Mouse (Mus musculus) G1E (cell line): ENCODE results near the gene Iffo2. TPM values are rescaled to one million over a fixed set of nuclear protein-coding genes. Genes with fewer than 3 reads are reported as not detected.

Source experiments
- ATAC-seq: 2 replicates; pipeline ENCODE4 v1.8.0; 2016; ENCODE audit warnings: mild to moderate bottlenecking; ENCODE audit not compliant: insufficient number of reproducible peaks, poor library complexity, low FRiP score, severe bottlenecking; ENCODE audit errors: extremely low read depth
- DNase-seq: peaks from one replicate; pipeline ENCODE4 v3.0.0; 2012; ENCODE audit warnings: low spot score
- H3K27me3 ChIP-seq: 2 replicates; pipeline ENCODE4 v1.6.1; 2012; ENCODE audit warnings: mild to moderate bottlenecking, low read length, inconsistent platforms; ENCODE audit not compliant: insufficient read depth
- H3K36me3 ChIP-seq: replicated peaks from 2 replicates; pipeline ENCODE3; 2012; ENCODE audit warnings: mild to moderate bottlenecking, inconsistent platforms
- H3K4me1 ChIP-seq: 2 replicates; pipeline ENCODE4 v1.6.1; 2012; ENCODE audit warnings: low read depth, low read length, inconsistent platforms, mixed read lengths; ENCODE audit not compliant: insufficient read depth
- H3K4me3 ChIP-seq: 2 replicates; pipeline ENCODE4 v1.5.1; 2012; ENCODE audit warnings: low read depth, mild to moderate bottlenecking, inconsistent platforms, low read length, moderate library complexity, mixed read lengths
- H3K9me3 ChIP-seq: replicated peaks from 2 replicates; pipeline ENCODE4 v1.6.1; 2012; ENCODE audit warnings: inconsistent platforms
- CTCF ChIP-seq: IDR thresholded peaks from 2 replicates; pipeline ENCODE4 v1.5.1; 2012; ENCODE audit warnings: low read depth, low read length, inconsistent platforms, mixed read lengths
- GATA1 ChIP-seq: IDR thresholded peaks from 2 replicates; pipeline ENCODE4 v1.6.1; 2012; ENCODE audit warnings: borderline replicate concordance, low read length, inconsistent platforms, mixed read lengths
- GATA2 ChIP-seq: IDR thresholded peaks from 2 replicates; pipeline ENCODE4 v1.6.1; 2012; ENCODE audit warnings: low read depth, low read length, inconsistent platforms, borderline replicate concordance
- POLR2AphosphoS5 ChIP-seq: IDR thresholded peaks from 2 replicates; pipeline ENCODE4 v1.6.1; 2012; ENCODE audit warnings: low read depth, low read length, inconsistent platforms; ENCODE audit not compliant: insufficient replicate concordance
- TAL1 ChIP-seq: conservative IDR thresholded peaks from 2 replicates; pipeline ENCODE4 v1.6.1; 2012; ENCODE audit warnings: low read depth, low read length, inconsistent platforms, mixed read lengths
- polyA plus RNA-seq: library from polyadenylated mRNA; stranded (reverse); fragments of >175 nt; gene quantifications from 2 replicates; pipeline ENCODE4 v1.2.3, GENCODE M21; 2012
- total RNA-seq, 2 experiments: library from RNA; stranded (forward) in 1 of 2; stranded (reverse) in 1 of 2; fragments of 200-1000 nt in 1 of 2; fragments of >200 nt in 1 of 2; fragmentation: Nextera tagmentation in 1 of 2; gene quantifications; 2 replicates each; pipeline ENCODE4 v1.2.3; 2014 to 2017

Iffo2 gene
- total and polyA plus RNA-seq, 3 experiments = 0.20 to 0.38 TPM; not detected in 1

DNA sequence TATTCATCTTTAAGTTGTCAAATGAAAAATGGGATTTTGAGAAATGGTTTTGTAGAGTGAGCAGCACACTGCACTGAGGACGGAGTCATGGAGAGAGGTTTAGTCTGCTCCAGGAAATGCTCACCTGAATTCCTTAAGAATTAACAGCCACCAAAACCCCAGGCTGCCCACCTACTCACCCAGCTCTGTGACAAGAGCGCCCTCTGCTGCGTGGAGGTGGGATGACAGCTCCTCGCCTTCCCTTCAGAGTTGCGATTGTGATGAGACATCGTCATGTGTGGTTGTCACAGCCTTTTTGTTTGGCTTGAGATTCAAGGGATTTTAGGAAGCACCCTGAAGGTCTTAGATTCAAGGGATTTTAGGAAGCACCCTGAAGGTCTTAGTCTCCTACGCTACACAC, 106.0 kb downstream of the Iffo2 start:
- ATAC-seq (no peak), DNase-seq (peak; percentile 57)
- Histone ChIP-seq H3K9me3 (no peaks in the 10 kb centered on the region), H3K27me3 (no peaks in the 10 kb centered on the region), H3K4me3 (no peak overlapping the region), H3K36me3 (peaks cover 70% of the 10 kb centered on the region), H3K4me1 (peaks cover 66% of the 10 kb centered on the region)
- TF ChIP-seq TAL1 (no peak), CTCF (peak; percentile 99)

GRCm38 (mm10) chr4:139637847-139638246, 107.5 kb downstream of the Iffo2 start:
- H3K4me3 ChIP-seq = peak overlapping the region; percentile 73; the same call in 1 of the 2 replicates
- DNase-seq = no peak

DNA sequence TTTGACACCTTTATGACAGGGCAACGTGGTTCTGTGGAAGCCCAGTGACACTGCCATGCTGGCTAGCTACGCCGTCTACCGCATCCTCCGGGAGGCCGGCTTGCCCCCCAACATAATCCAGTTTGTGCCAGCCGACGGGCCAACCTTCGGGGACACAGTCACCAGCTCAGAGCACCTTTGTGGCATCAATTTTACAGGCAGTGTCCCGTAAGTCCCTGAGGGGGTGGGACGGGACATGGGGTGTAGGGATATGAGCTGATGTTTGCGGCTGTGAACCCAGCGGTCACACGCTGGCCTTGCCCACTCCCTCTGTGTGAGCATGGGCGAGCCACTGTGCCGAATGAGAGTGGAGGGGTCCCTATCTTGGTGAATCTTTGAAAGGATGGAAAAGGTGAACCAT, 108.0 kb downstream of the Iffo2 start:
- peaks cover 75% of the 10 kb centered on the region for H3K4me1 ChIP-seq
- no peak for DNase-seq
- H3K36me3 ChIP-seq = peaks cover 80% of the 10 kb centered on the region
- no peak for ATAC-seq
- H3K4me3 ChIP-seq = peak overlapping the region; percentile 73
- TF ChIP-seq GATA1 (no peak), GATA2 (no peak), CTCF (no peak), POLR2AphosphoS5 (no peak), TAL1 (no peak)
- H3K9me3 ChIP-seq = no peaks in the 10 kb centered on the region
- H3K27me3 ChIP-seq = no peaks in the 10 kb centered on the region

More at GRCm38 (mm10) chr4:139637847-139638246, 107.5 kb downstream of the Iffo2 start:
- Histone ChIP-seq H3K9me3 (no peaks in the 10 kb centered on the region), H3K36me3 (peaks cover 75% of the 10 kb centered on the region), H3K27me3 (no peaks in the 10 kb centered on the region), H3K4me1 (peaks cover 71% of the 10 kb centered on the region)
- ATAC-seq = no peak
- TF ChIP-seq POLR2AphosphoS5 (no peak), GATA1 (no peak), CTCF (no peak)

GRCm38 (mm10) chr4:139639801-139640200, 109.5 kb downstream of the Iffo2 start:
- DNase-seq = peak; percentile 71
- no peak; the same call in 1 of the 2 replicates for TF ChIP-seq POLR2AphosphoS5
- TF ChIP-seq GATA2 = no peak
- no peak for TF ChIP-seq GATA1
- no peak for TF ChIP-seq CTCF
- TF ChIP-seq TAL1 = no peak
- Histone ChIP-seq H3K4me1 (peaks cover 84% of the 10 kb centered on the region), H3K36me3 (peaks cover 81% of the 10 kb centered on the region), H3K4me3 (peak overlapping the region; percentile 73), H3K9me3 (no peaks in the 10 kb centered on the region), H3K27me3 (no peaks in the 10 kb centered on the region)
- peak; percentile 48 for ATAC-seq

DNA sequence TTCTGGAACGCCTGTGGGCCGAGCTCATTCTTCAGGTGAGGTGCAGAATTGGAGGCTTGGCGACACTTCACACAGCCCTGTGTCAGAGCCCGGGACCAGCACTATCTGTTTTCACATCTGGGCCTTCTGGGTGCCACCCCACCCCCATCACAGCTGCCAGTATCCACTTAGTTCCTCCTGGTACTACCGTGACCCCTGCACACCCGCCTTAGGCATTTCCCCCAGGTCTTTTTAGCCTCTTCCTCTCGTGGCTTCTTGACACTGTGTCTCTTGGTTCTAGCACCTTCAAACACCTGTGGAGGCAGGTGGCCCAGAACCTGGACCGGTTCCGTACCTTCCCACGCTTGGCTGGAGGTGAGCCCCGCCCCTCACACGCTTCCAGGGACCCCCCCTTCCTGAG, 110.0 kb downstream of the Iffo2 start:
- Histone ChIP-seq H3K36me3 (peaks cover 81% of the 10 kb centered on the region), H3K4me3 (peak overlapping the region; percentile 73), H3K27me3 (no peaks in the 10 kb centered on the region), H3K9me3 (no peaks in the 10 kb centered on the region), H3K4me1 (peaks cover 84% of the 10 kb centered on the region)
- peak; percentile 79 for DNase-seq
- TF ChIP-seq POLR2AphosphoS5 = no peak
- TF ChIP-seq GATA2 = no peak
- no peak for TF ChIP-seq CTCF
- TF ChIP-seq GATA1 = no peak
- peak; percentile 63 for TF ChIP-seq TAL1
- peak; percentile 42 for ATAC-seq

DNA sequence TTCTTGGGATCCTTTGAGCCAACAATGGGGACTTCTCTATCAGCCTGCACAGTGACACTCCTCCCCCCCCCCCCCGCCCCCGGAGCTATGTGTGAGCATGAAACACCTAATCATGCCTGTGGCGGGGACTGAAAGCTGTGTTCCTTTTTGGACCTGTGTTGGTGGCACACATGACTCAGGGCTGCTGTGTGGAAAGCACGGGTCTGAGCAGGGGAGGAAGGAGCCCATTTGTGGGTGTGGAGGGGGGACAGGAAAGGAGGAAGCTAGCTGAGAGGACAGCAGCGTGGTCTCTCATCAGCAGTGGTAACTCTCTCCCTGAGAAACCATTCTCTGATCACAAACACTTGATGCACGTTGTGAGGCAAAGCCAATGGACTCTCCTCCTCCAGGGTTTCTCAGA, 110.4 kb downstream of the Iffo2 start:
- Histone ChIP-seq H3K9me3 (no peaks in the 10 kb centered on the region), H3K4me1 (peaks cover 83% of the 10 kb centered on the region), H3K4me3 (peak overlapping the region; percentile 73), H3K27me3 (no peaks in the 10 kb centered on the region), H3K36me3 (peaks cover 81% of the 10 kb centered on the region)
- TF ChIP-seq CTCF (no peak), GATA1 (no peak), POLR2AphosphoS5 (no peak), TAL1 (no peak), GATA2 (no peak)
- ATAC-seq = peak; percentile 2; the same call in 1 of the 2 replicates
- peak; percentile 71 for DNase-seq

GRCm38 (mm10) chr4:139641829-139642425, 111.6 kb downstream of the Iffo2 start:
- peak overlapping the region; percentile 73; the same call in 1 of the 2 replicates for H3K4me3 ChIP-seq
- H3K9me3 ChIP-seq = no peaks in the 10 kb centered on the region
- TF ChIP-seq TAL1 (no peak), GATA1 (no peak), POLR2AphosphoS5 (no peak), GATA2 (no peak), CTCF (no peak)
- H3K4me1 ChIP-seq = peaks cover 78% of the 10 kb centered on the region
- peaks cover 81% of the 10 kb centered on the region for H3K36me3 ChIP-seq
- DNase-seq = no peak
- H3K27me3 ChIP-seq = no peaks in the 10 kb centered on the region
- ATAC-seq = no peak
